Mouse (Mus musculus) stomach, embryonic 15.5 days (tissue): ENCODE data around the gene Tcf19. TPM values are rescaled to one million over a fixed set of nuclear protein-coding genes. Genes with fewer than 3 reads are reported as not detected.
A peak's percentile ranks its signal among the peaks of the same experiment; 100 is the strongest.

ENCODE experiments used
- ATAC-seq: fragments of 200-750 bp; cut with Nextera tagmentation; 2 replicates; pipeline ENCODE4 v1.8.0; 2017; ENCODE audit warnings: low read depth, moderate number of reproducible peaks, moderate TSS enrichment; ENCODE audit not compliant: insufficient read depth, low FRiP score
- H3K27ac ChIP-seq: fragments of 300-500 bp; sonication (generic); 2 replicates; pipeline ENCODE4 v1.5.1; 2015; ENCODE audit warnings: mild to moderate bottlenecking, inconsistent platforms
- H3K27me3 ChIP-seq: fragments of 300-500 bp; sonication (generic); replicated peaks from 2 replicates; pipeline ENCODE4 v1.6.1; 2015; ENCODE audit warnings: inconsistent platforms
- H3K36me3 ChIP-seq: fragments of 300-500 bp; sonication (generic); 2 replicates; pipeline ENCODE4 v1.6.1; 2015; ENCODE audit warnings: inconsistent platforms
- H3K4me1 ChIP-seq: fragments of 300-500 bp; sonication (generic); 2 replicates; pipeline ENCODE4 v1.6.1; 2015; ENCODE audit warnings: inconsistent platforms
- H3K4me2 ChIP-seq: fragments of 300-500 bp; sonication (generic); 2 replicates; pipeline ENCODE4 v1.6.1; 2015; ENCODE audit warnings: mild to moderate bottlenecking, inconsistent platforms
- H3K4me3 ChIP-seq: fragments of 300-500 bp; sonication (generic); replicated peaks from 2 replicates; pipeline ENCODE4 v1.5.1; 2015; ENCODE audit warnings: inconsistent platforms
- H3K9ac ChIP-seq: fragments of 300-500 bp; sonication (generic); 2 replicates; pipeline ENCODE4 v1.6.1; 2015; ENCODE audit warnings: inconsistent platforms
- H3K9me3 ChIP-seq: fragments of 300-500 bp; sonication (generic); 2 replicates; pipeline ENCODE4 v1.6.1; 2016; ENCODE audit warnings: inconsistent platforms
- WGBS: fragments of 180-500 bp; shearing (Covaris S2); methylation state at CpG from one replicate; pipeline ENCODE4 v1.1.7; 2015; 5-methylcytosine and 5-hydroxymethylcytosine counted together
- polyA plus RNA-seq: library from polyadenylated mRNA; unstranded; fragments of >200 nt; fragmentation: Nextera tagmentation; extraction: Ambion mirVana; gene quantifications from 2 replicates; pipeline ENCODE4 v1.2.1, GENCODE M21; 2015

Tcf19 gene
- 76.2 and 78.4 TPM in 2 replicates for polyA plus RNA-seq

- Histone ChIP-seq H3K4me3 (peak within 1 kb of the TSS; percentile 69), H3K4me2 (peak within 1 kb of the TSS; percentile 77), H3K9me3 (no peaks in the 10 kb centered on the region), H3K9ac (peak within 1 kb of the TSS; percentile 52), H3K4me1 (peaks cover 25% of the 10 kb centered on the region), H3K36me3 (peaks cover 8% of the 10 kb centered on the region; the same call in 1 of the 2 replicates), H3K27ac (peak within 1 kb of the TSS; percentile 31), H3K27me3 (no peaks in the 10 kb centered on the region)
- peak; percentile 95 for ATAC-seq
- WGBS, result under 1% methylated on average over 67 of the region's 67 CpGs
These were observed at the start of gene Tcf19, which contains the start of gene Cchcr1 for GRCm38 (mm10) chr17:35516652-35517500. Gene Tcf19, minus strand, starts transcription at chr17:35516824. Gene Cchcr1, plus strand, starts transcription at chr17:35517100.

GRCm38 (mm10) chr17:35558216-35558615, 41.6 kb upstream of the Tcf19 start:
- 62% methylated on average over 8 of the region's 8 CpGs for WGBS
- Histone ChIP-seq H3K9me3 (no peaks in the 10 kb centered on the region), H3K36me3 (no peaks in the 10 kb centered on the region), H3K9ac (no peak overlapping the region), H3K4me2 (no peak overlapping the region), H3K4me1 (no peaks in the 10 kb centered on the region), H3K27ac (no peak overlapping the region), H3K27me3 (no peaks in the 10 kb centered on the region), H3K4me3 (no peak overlapping the region)
- no peak for ATAC-seq

- Histone ChIP-seq H3K9me3 (no peaks in the 10 kb centered on the region), H3K27me3 (no peaks in the 10 kb centered on the region), H3K4me2 (peak overlapping the region; percentile 19; the same call in 1 of the 2 replicates), H3K9ac (no peak overlapping the region), H3K27ac (peak overlapping the region; percentile 57; the same call in 1 of the 2 replicates), H3K4me3 (no peak overlapping the region), H3K4me1 (no peaks in the 10 kb centered on the region), H3K36me3 (no peaks in the 10 kb centered on the region)
- 62% methylated on average over 9 of the region's 9 CpGs for WGBS
- no peak for ATAC-seq
These were observed 40.7 kb upstream of the Tcf19 start for GRCm38 (mm10) chr17:35557351-35557750.

- H3K36me3 ChIP-seq, result no peaks in the 10 kb centered on the region
- no peaks in the 10 kb centered on the region for H3K9me3 ChIP-seq
- peak overlapping the region; percentile 19; the same call in 1 of the 2 replicates for H3K4me2 ChIP-seq
- 21% methylated on average over 5 of the region's 5 CpGs for WGBS
- H3K27ac ChIP-seq, result peak overlapping the region; percentile 57; the same call in 1 of the 2 replicates
- H3K4me1 ChIP-seq, result no peaks in the 10 kb centered on the region
- no peaks in the 10 kb centered on the region for H3K27me3 ChIP-seq
- ATAC-seq, result peak; percentile 8; the same call in 1 of the 2 replicates
- no peak overlapping the region for H3K4me3 ChIP-seq
- H3K9ac ChIP-seq, result no peak overlapping the region
These were observed 40.2 kb upstream of the Tcf19 start for GRCm38 (mm10) chr17:35556812-35557211.

- no peak overlapping the region for H3K27ac ChIP-seq
- H3K9me3 ChIP-seq, result no peaks in the 10 kb centered on the region
- no peaks in the 10 kb centered on the region for H3K27me3 ChIP-seq
- no peak for ATAC-seq
- 82% methylated on average over 13 of the region's 13 CpGs for WGBS
- H3K4me3 ChIP-seq, result no peak overlapping the region
- H3K4me1 ChIP-seq, result no peaks in the 10 kb centered on the region
- no peak overlapping the region for H3K9ac ChIP-seq
- no peaks in the 10 kb centered on the region for H3K36me3 ChIP-seq
- no peak overlapping the region for H3K4me2 ChIP-seq
These were observed 39.7 kb upstream of the Tcf19 start for GRCm38 (mm10) chr17:35556186-35556765.

- Histone ChIP-seq H3K9me3 (no peaks in the 10 kb centered on the region), H3K27ac (no peak overlapping the region), H3K4me3 (no peak overlapping the region), H3K4me1 (peaks cover 4% of the 10 kb centered on the region; the same call in 1 of the 2 replicates), H3K27me3 (no peaks in the 10 kb centered on the region), H3K9ac (no peak overlapping the region), H3K4me2 (no peak overlapping the region), H3K36me3 (no peaks in the 10 kb centered on the region)
- 90% methylated on average over 18 of the region's 18 CpGs for WGBS
- ATAC-seq, result no peak
These were observed 38.3 kb upstream of the Tcf19 start for GRCm38 (mm10) chr17:35554761-35555397.

- WGBS, result 79% methylated on average over 5 of the region's 5 CpGs
These were observed 37.7 kb upstream of the Tcf19 start for GRCm38 (mm10) chr17:35554321-35554720.

GRCm38 (mm10) chr17:35551881-35552414, 35.3 kb upstream of the Tcf19 start, which contains the start of gene Cdsn:
Gene Cdsn, plus strand, starts transcription at chr17:35552128.
- H3K27me3 ChIP-seq, result no peaks in the 10 kb centered on the region
- H3K36me3 ChIP-seq, result no peaks in the 10 kb centered on the region
- no peak within 1 kb of the TSS for H3K4me3 ChIP-seq
- no peak within 1 kb of the TSS for H3K9ac ChIP-seq
- peaks cover 14% of the 10 kb centered on the region for H3K4me1 ChIP-seq
- ATAC-seq, result no peak
- H3K27ac ChIP-seq, result no peak within 1 kb of the TSS
- WGBS, result 73% methylated on average over 10 of the region's 10 CpGs
- no peak within 1 kb of the TSS for H3K4me2 ChIP-seq
- H3K9me3 ChIP-seq, result no peaks in the 10 kb centered on the region

More at GRCm38 (mm10) chr17:35554321-35554720, 37.7 kb upstream of the Tcf19 start:
- Histone ChIP-seq H3K9me3 (no peaks in the 10 kb centered on the region), H3K4me2 (no peak overlapping the region), H3K4me1 (peaks cover 9% of the 10 kb centered on the region), H3K9ac (no peak overlapping the region), H3K4me3 (no peak overlapping the region), H3K36me3 (no peaks in the 10 kb centered on the region), H3K27me3 (no peaks in the 10 kb centered on the region), H3K27ac (no peak overlapping the region)
- ATAC-seq, result no peak

- 46% methylated on average over 8 of the region's 8 CpGs for WGBS
- no peak overlapping the region for H3K4me3 ChIP-seq
- no peaks in the 10 kb centered on the region for H3K27me3 ChIP-seq
- no peak overlapping the region for H3K27ac ChIP-seq
- ATAC-seq, result no peak
- H3K4me1 ChIP-seq, result peaks cover 14% of the 10 kb centered on the region
- H3K9me3 ChIP-seq, result no peaks in the 10 kb centered on the region
- no peaks in the 10 kb centered on the region for H3K36me3 ChIP-seq
- H3K4me2 ChIP-seq, result no peak overlapping the region
- no peak overlapping the region for H3K9ac ChIP-seq
These were observed 34.2 kb upstream of the Tcf19 start for GRCm38 (mm10) chr17:35550871-35551270.

- peak overlapping the region; percentile 39; the same call in 1 of the 2 replicates for H3K4me2 ChIP-seq
- peaks cover 14% of the 10 kb centered on the region for H3K4me1 ChIP-seq
- no peak overlapping the region for H3K9ac ChIP-seq
- H3K27ac ChIP-seq, result peak overlapping the region; percentile 87
- ATAC-seq, result no peak; the same call in 1 of the 2 replicates
- H3K9me3 ChIP-seq, result no peaks in the 10 kb centered on the region
- no peak overlapping the region for H3K4me3 ChIP-seq
- 93% methylated on average over 4 of the region's 4 CpGs for WGBS
- H3K27me3 ChIP-seq, result no peaks in the 10 kb centered on the region
- H3K36me3 ChIP-seq, result no peaks in the 10 kb centered on the region
These were observed 33.5 kb upstream of the Tcf19 start for GRCm38 (mm10) chr17:35550143-35550494.

GRCm38 (mm10) chr17:35549437-35550142, 33.0 kb upstream of the Tcf19 start:
- no peaks in the 10 kb centered on the region for H3K36me3 ChIP-seq
- WGBS, result 29% methylated on average over 15 of the region's 15 CpGs
- no peaks in the 10 kb centered on the region for H3K27me3 ChIP-seq
- H3K4me2 ChIP-seq, result peak overlapping the region; percentile 39
- peaks cover 14% of the 10 kb centered on the region for H3K4me1 ChIP-seq
- no peak overlapping the region for H3K4me3 ChIP-seq
- H3K27ac ChIP-seq, result peak overlapping the region; percentile 87
- no peaks in the 10 kb centered on the region for H3K9me3 ChIP-seq
- H3K9ac ChIP-seq, result no peak overlapping the region
- peak; percentile 62 for ATAC-seq
